ENCODE assay signal across 9 mouse cellular contexts in genomic region chr4:149733748-149734147, GRCm38 (mm10). TPM values are rescaled to one million over a fixed set of nuclear protein-coding genes. Genes with fewer than 3 reads are reported as not detected.
DNase-seq lines count a peak whose midpoint lies in the region; ATAC-seq lines count a peak whose summit lies in the region.
"Had no signal": no experiment of that assay in that cellular context is flagged by ENCODE, and none has a peak within 500 bp of the region (broad histone marks: within the 10 kb centered on the region; RNA-seq: fewer than 3 reads in every experiment).

No protein-coding gene starts in this region.

- H3K36me3 ChIP-seq in intestine, embryonic 14.5 days (ENCODE audit: control insufficient read depth, insufficient read depth, low read length), result peaks cover 32% of the 10 kb centered on the region
- H3K36me3 ChIP-seq in intestine, embryonic 16.5 days (ENCODE audit: control insufficient read depth, insufficient read depth, low read length), result peaks cover 9% of the 10 kb centered on the region; the same call in 1 of the 2 replicates
- H3K36me3 ChIP-seq in embryonic facial prominence, embryonic 12.5 days, result peaks cover 33% of the 10 kb centered on the region
- peaks cover 30% of the 10 kb centered on the region for H3K36me3 ChIP-seq in midbrain, embryonic 12.5 days

- H3K9ac ChIP-seq in intestine, embryonic 14.5 days (ENCODE audit: low read length), result no peak overlapping the region
- H3K9ac ChIP-seq in intestine, embryonic 16.5 days (ENCODE audit: low read depth, low read length), result no peak overlapping the region
- peak overlapping the region; percentile 32; the same call in 1 of the 2 replicates for H3K9ac ChIP-seq in embryonic facial prominence, embryonic 12.5 days
- H3K9ac ChIP-seq in midbrain, embryonic 12.5 days (replicated peaks), result 0 out of 2 replicates have a peak overlapping the region, but pooled peaks have one; percentile 2

- peaks cover 34% of the 10 kb centered on the region for H3K4me1 ChIP-seq in intestine, embryonic 14.5 days (replicated peaks; ENCODE audit: control insufficient read depth, insufficient read depth, low read length)
- peaks cover 46% of the 10 kb centered on the region for H3K4me1 ChIP-seq in intestine, embryonic 16.5 days (ENCODE audit: control insufficient read depth, insufficient read depth, low read length)
- H3K4me1 ChIP-seq in embryonic facial prominence, embryonic 12.5 days, result peaks cover 51% of the 10 kb centered on the region
- H3K4me1 ChIP-seq in midbrain, embryonic 12.5 days, result peaks cover 54% of the 10 kb centered on the region

- no peaks in the 10 kb centered on the region for H3K27me3 ChIP-seq in intestine, embryonic 14.5 days (replicated peaks; ENCODE audit: control insufficient read depth, insufficient read depth, low read length)
- H3K27me3 ChIP-seq in intestine, embryonic 16.5 days (replicated peaks; ENCODE audit: control insufficient read depth, insufficient read depth, low read length), result no peaks in the 10 kb centered on the region
- H3K27me3 ChIP-seq in embryonic facial prominence, embryonic 12.5 days, result no peaks in the 10 kb centered on the region
- no peaks in the 10 kb centered on the region for H3K27me3 ChIP-seq in midbrain, embryonic 12.5 days

- H3K4me2 ChIP-seq in intestine, embryonic 14.5 days (ENCODE audit: low read length), result no peak overlapping the region
- no peak overlapping the region for H3K4me2 ChIP-seq in intestine, embryonic 16.5 days (ENCODE audit: low read depth, low read length)
- 0 out of 2 replicates have a peak overlapping the region, but pooled peaks have one; percentile 1 for H3K4me2 ChIP-seq in embryonic facial prominence, embryonic 12.5 days (replicated peaks)
- H3K4me2 ChIP-seq in midbrain, embryonic 12.5 days (replicated peaks), result peak overlapping the region; percentile 30

- DNase-seq in intestine, embryonic 14.5 days (ENCODE audit: low spot score), result no peak
- peak; percentile 49 for DNase-seq in heart, postnatal 4 days
- no peak for DNase-seq in c-Kit-positive CD71-positive TER-119-positive erythroid progenitor cells, embryonic 14.5 days (ENCODE audit: low spot score)
- no peak for DNase-seq in embryo, embryonic 9.5 days (ENCODE audit: extremely low spot score)

- ATAC-seq in intestine, embryonic 14.5 days (replicated peaks; ENCODE audit: low FRiP score, low TSS enrichment, low read depth), result no peak
- ATAC-seq in intestine, embryonic 16.5 days, result no peak
- no peak for ATAC-seq in embryonic facial prominence, embryonic 12.5 days (ENCODE audit: insufficient number of reproducible peaks, insufficient read depth, low FRiP score, low TSS enrichment)
- no peak for ATAC-seq in midbrain, embryonic 12.5 days (ENCODE audit: low FRiP score, low read depth)
- no peak for ATAC-seq in monocyte, adult 5-6 weeks (replicated peaks; ENCODE audit: insufficient number of reproducible peaks, low FRiP score, low TSS enrichment, poor library complexity, severe bottlenecking)

- no peaks in the 10 kb centered on the region for H3K9me3 ChIP-seq in intestine, embryonic 14.5 days (ENCODE audit: control insufficient read depth, low read length)
- no peaks in the 10 kb centered on the region for H3K9me3 ChIP-seq in intestine, embryonic 16.5 days (ENCODE audit: control insufficient read depth, low read length)
- H3K9me3 ChIP-seq in embryonic facial prominence, embryonic 12.5 days, result no peaks in the 10 kb centered on the region
- H3K9me3 ChIP-seq in midbrain, embryonic 12.5 days, result no peaks in the 10 kb centered on the region

- no peak overlapping the region for H3K4me3 ChIP-seq in intestine, embryonic 14.5 days (ENCODE audit: low read depth, low read length)
- no peak overlapping the region for H3K4me3 ChIP-seq in intestine, embryonic 16.5 days (ENCODE audit: low read length)
- no peak overlapping the region for H3K4me3 ChIP-seq in embryonic facial prominence, embryonic 12.5 days
- H3K4me3 ChIP-seq in midbrain, embryonic 12.5 days, result no peak overlapping the region; the same call in 1 of the 2 replicates
- H3K4me3 ChIP-seq: erythroblast, embryonic 14.5 days had no signal

- 41% methylated on average over 6 of the region's 6 CpGs for WGBS in intestine, embryonic 14.5 days
- WGBS in intestine, embryonic 16.5 days, result 54% methylated on average over 6 of the region's 6 CpGs
- 48% methylated on average over 6 of the region's 6 CpGs for WGBS in embryonic facial prominence, embryonic 12.5 days
- 51% methylated on average over 6 of the region's 6 CpGs for WGBS in midbrain, embryonic 12.5 days

- peak overlapping the region; percentile 33; the same call in 1 of the 2 replicates for H3K27ac ChIP-seq in intestine, embryonic 14.5 days (ENCODE audit: low read depth)
- H3K27ac ChIP-seq in intestine, embryonic 16.5 days (ENCODE audit: low read length), result no peak overlapping the region
- peak overlapping the region; percentile 43; the same call in 1 of the 2 replicates for H3K27ac ChIP-seq in embryonic facial prominence, embryonic 12.5 days
- peak overlapping the region; percentile 65 for H3K27ac ChIP-seq in midbrain, embryonic 12.5 days (replicated peaks)

RNA-seq across cellular contexts. Expression of gene Tmem201, which starts 4.1 kb away (rescaled TPM):
- polyA plus RNA-seq in intestine, embryonic 14.5 days (2014; fragmentation: Nextera tagmentation; extraction: Ambion mirVana), result 22.2 and 22.9 TPM in 2 replicates
- polyA plus RNA-seq in intestine, embryonic 16.5 days (2015; fragmentation: Nextera tagmentation; extraction: Ambion mirVana), result 21.2 and 22.8 TPM in 2 replicates
- polyA plus RNA-seq in embryonic facial prominence, embryonic 12.5 days (2016; fragmentation: Nextera tagmentation; extraction: Ambion mirVana), result 38.1 and 39.0 TPM in 2 replicates
- total RNA-seq in heart, postnatal 4 days (2021), result 10 to 100 TPM; 87.5 to 96.8 TPM
- 38.2 and 39.3 TPM in 2 replicates for polyA plus RNA-seq in midbrain, embryonic 12.5 days (2016; fragmentation: Nextera tagmentation; extraction: Ambion mirVana)
- total RNA-seq in monocyte, adult 5-6 weeks (2017), result 2.9 to 5.3 TPM (median 3.1 TPM) in 3 replicates

RNA-seq across cellular contexts. Expression of gene Pik3cd, which starts 31.4 kb away (rescaled TPM):
- 5.2 and 5.8 TPM in 2 replicates for polyA plus RNA-seq in intestine, embryonic 14.5 days (2014; fragmentation: Nextera tagmentation; extraction: Ambion mirVana)
- polyA plus RNA-seq in intestine, embryonic 16.5 days (2015; fragmentation: Nextera tagmentation; extraction: Ambion mirVana), result 4.8 and 5.2 TPM in 2 replicates
- 5.5 and 7.3 TPM in 2 replicates for polyA plus RNA-seq in embryonic facial prominence, embryonic 12.5 days (2016; fragmentation: Nextera tagmentation; extraction: Ambion mirVana)
- total RNA-seq in heart, postnatal 4 days (2021), result 1 to 10 TPM; 3.1 to 4.5 TPM
- 13.2 and 14.0 TPM in 2 replicates for polyA plus RNA-seq in midbrain, embryonic 12.5 days (2016; fragmentation: Nextera tagmentation; extraction: Ambion mirVana)
- 112 to 213 TPM (median 125 TPM) in 3 replicates for total RNA-seq in monocyte, adult 5-6 weeks (2017)

RNA-seq across cellular contexts. Expression of gene Slc25a33, which starts 40.3 kb away (rescaled TPM):
- 11.6 and 12.8 TPM in 2 replicates for polyA plus RNA-seq in intestine, embryonic 14.5 days (2014; fragmentation: Nextera tagmentation; extraction: Ambion mirVana)
- 6.8 and 9.1 TPM in 2 replicates for polyA plus RNA-seq in intestine, embryonic 16.5 days (2015; fragmentation: Nextera tagmentation; extraction: Ambion mirVana)
- 15.7 and 16.6 TPM in 2 replicates for polyA plus RNA-seq in embryonic facial prominence, embryonic 12.5 days (2016; fragmentation: Nextera tagmentation; extraction: Ambion mirVana)
- total RNA-seq in heart, postnatal 4 days (2021), result 1 to 10 TPM; 8.8 to 9.5 TPM
- polyA plus RNA-seq in midbrain, embryonic 12.5 days (2016; fragmentation: Nextera tagmentation; extraction: Ambion mirVana), result 17.3 and 17.5 TPM in 2 replicates
- 9.8 to 16.9 TPM (median 13.1 TPM) in 3 replicates for total RNA-seq in monocyte, adult 5-6 weeks (2017)

Comparison
In these comparisons a context has a peak if more than half of its experiments do, and no peak if none do; other contexts are left out.
1. H3K4me2 ChIP-seq: peak in embryonic facial prominence, embryonic 12.5 days (single experiment) and midbrain, embryonic 12.5 days (single experiment); none in intestine, embryonic 14.5 days (single experiment) and intestine, embryonic 16.5 days (single experiment).
2. H3K9ac ChIP-seq: peak in embryonic facial prominence, embryonic 12.5 days (single experiment) and midbrain, embryonic 12.5 days (single experiment); none in intestine, embryonic 14.5 days (single experiment) and intestine, embryonic 16.5 days (single experiment).